Mouse (Mus musculus) cortical plate, adult 2 months (tissue): ENCODE measurements at regions not wholly inside any gene's neighbourhood (a gene's known extent, or its start where the extent isn't known, plus 50 kb on each side); places are given as distances from the start of the nearest gene placed in this dataset.
A peak's percentile ranks its signal among the peaks of the same experiment; 100 is the strongest.

Experiments
- H3K27ac ChIP-seq: fragments of 200-500 bp; 2 replicates; pipeline ENCODE4 v1.5.1; 2012; ENCODE audit warnings: low read length, control low read depth, inconsistent platforms; ENCODE audit not compliant: insufficient read depth
- H3K4me1 ChIP-seq: fragments of 200-500 bp; 2 replicates; pipeline ENCODE4 v1.6.1; 2011; ENCODE audit warnings: low read length; ENCODE audit not compliant: control insufficient read depth, insufficient read depth
- H3K4me3 ChIP-seq: fragments of 200-500 bp; 2 replicates; pipeline ENCODE4 v1.5.1; 2011; ENCODE audit warnings: mild to moderate bottlenecking, low read length, control low read depth; ENCODE audit not compliant: insufficient read depth
- CTCF ChIP-seq: fragments of 200-500 bp; IDR thresholded peaks from 2 replicates; pipeline ENCODE4 v1.5.1; 2011; ENCODE audit warnings: mild to moderate bottlenecking, control low read depth, low read length; ENCODE audit not compliant: insufficient read depth; ENCODE audit errors: extremely low read depth
- POLR2A ChIP-seq: fragments of 200-500 bp; IDR thresholded peaks from 2 replicates; pipeline ENCODE4 v1.6.1; 2011; ENCODE audit warnings: mild to moderate bottlenecking, low read length, control low read depth; ENCODE audit not compliant: insufficient read depth; ENCODE audit errors: extremely low read depth

DNA sequence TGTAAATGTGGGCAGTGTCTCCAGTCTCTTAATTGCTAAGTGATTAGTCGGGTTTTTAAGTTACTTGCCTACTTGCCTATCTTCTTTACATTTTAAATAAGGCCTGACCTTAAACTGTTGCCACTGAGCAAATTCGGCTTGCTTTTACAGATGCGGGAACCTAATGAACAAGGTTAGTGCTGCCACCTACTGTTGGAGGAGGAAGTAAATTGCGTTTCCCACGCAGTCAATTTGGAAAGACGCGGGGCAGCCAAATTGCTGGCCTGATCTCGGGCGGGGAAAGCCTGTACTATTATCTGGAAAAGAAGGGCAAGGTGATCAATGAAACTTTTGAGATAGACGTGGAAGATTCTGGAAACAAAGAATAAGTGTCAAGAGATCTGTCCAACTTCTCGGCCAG is 79.5 kb upstream of the Slc38a4 start:
- Histone ChIP-seq H3K27ac (no peak overlapping the region), H3K4me1 (no peaks in the 10 kb centered on the region), H3K4me3 (no peak overlapping the region)
- TF ChIP-seq CTCF (peak; percentile 74), POLR2A (no peak)

- Histone ChIP-seq H3K4me3 (no peak overlapping the region), H3K27ac (no peak overlapping the region), H3K4me1 (no peaks in the 10 kb centered on the region)
- no peak for TF ChIP-seq CTCF
- no peak for TF ChIP-seq POLR2A
These were observed 72.0 kb upstream of the Slc38a4 start for GRCm38 (mm10) chr15:97127771-97128170.

- Histone ChIP-seq H3K4me3 (no peak overlapping the region), H3K4me1 (no peaks in the 10 kb centered on the region), H3K27ac (no peak overlapping the region)
- no peak for TF ChIP-seq POLR2A
- TF ChIP-seq CTCF = no peak
These were observed 70.4 kb upstream of the Slc38a4 start for GRCm38 (mm10) chr15:97125836-97126822.

- Histone ChIP-seq H3K4me1 (no peaks in the 10 kb centered on the region), H3K4me3 (no peak overlapping the region), H3K27ac (no peak overlapping the region)
- no peak for TF ChIP-seq POLR2A
- no peak for TF ChIP-seq CTCF
These were observed 66.5 kb upstream of the Slc38a4 start for GRCm38 (mm10) chr15:97122263-97122662.

GRCm38 (mm10) chr15:97112452-97113200 is 56.9 kb upstream of the Slc38a4 start:
- H3K4me1 ChIP-seq = no peaks in the 10 kb centered on the region
- H3K27ac ChIP-seq = no peak overlapping the region
- TF ChIP-seq POLR2A (no peak), CTCF (no peak)
- H3K4me3 ChIP-seq = no peak overlapping the region

DNA sequence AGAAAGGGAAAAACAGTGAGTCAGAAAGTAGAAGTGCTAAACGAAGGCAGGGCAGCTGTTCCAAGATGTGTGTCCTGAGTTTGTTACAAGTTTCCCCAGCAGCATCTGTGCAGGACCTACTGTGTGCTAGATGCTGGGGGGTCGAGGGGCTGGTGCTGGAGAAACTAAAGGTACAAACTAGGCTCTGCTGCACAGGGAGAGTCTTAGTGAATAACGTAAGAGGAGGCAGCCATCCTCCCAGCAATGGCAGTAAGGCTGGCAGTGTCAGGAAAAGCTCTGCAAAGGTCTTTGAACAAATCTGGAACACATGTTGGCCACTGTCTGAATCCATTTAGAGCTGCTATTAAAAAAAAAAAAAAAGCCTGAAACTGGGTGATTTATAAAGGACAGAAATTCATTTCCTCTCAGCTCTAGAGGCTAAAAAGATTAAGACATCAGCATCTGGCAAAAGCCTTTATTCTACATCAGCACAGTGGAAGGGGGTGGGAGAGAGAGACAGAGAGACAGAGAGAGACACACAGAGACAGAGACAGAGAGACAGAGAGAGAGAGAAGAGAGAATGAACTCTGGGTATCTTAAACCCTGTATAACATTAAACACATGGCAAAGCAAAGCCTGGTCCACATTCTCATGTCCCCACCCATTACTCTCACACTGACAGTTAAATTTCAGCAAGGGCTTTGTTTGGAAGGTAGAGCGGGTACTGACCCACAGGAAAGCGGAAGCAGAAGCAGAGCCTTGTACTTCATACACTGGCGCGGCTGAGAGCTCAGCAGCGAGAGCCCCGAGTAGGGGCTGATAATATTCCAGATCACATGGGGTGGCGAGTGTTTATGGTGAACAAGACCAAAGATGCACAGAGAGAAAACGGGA is 55.8 kb upstream of the Slc38a4 start:
- H3K4me1 ChIP-seq = peaks cover 1% of the 10 kb centered on the region; the same call in 1 of the 2 replicates
- TF ChIP-seq CTCF (no peak), POLR2A (no peak)
- no peak overlapping the region for H3K4me3 ChIP-seq
- no peak overlapping the region for H3K27ac ChIP-seq

GRCm38 (mm10) chr15:97107779-97108178 is 52.0 kb upstream of the Slc38a4 start:
- no peak for TF ChIP-seq CTCF
- Histone ChIP-seq H3K4me3 (no peak overlapping the region), H3K27ac (no peak overlapping the region), H3K4me1 (peaks cover 1% of the 10 kb centered on the region; the same call in 1 of the 2 replicates)

GRCm38 (mm10) chr15:97106556-97106955 is 50.8 kb upstream of the Slc38a4 start:
- H3K4me1 ChIP-seq = peaks cover 1% of the 10 kb centered on the region; the same call in 1 of the 2 replicates
- H3K4me3 ChIP-seq = no peak overlapping the region
- no peak overlapping the region for H3K27ac ChIP-seq
- no peak for TF ChIP-seq CTCF
- no peak for TF ChIP-seq POLR2A
